Mouse (Mus musculus): ENCODE measurements around the gene Praf2.

The Praf2 gene

DNA sequence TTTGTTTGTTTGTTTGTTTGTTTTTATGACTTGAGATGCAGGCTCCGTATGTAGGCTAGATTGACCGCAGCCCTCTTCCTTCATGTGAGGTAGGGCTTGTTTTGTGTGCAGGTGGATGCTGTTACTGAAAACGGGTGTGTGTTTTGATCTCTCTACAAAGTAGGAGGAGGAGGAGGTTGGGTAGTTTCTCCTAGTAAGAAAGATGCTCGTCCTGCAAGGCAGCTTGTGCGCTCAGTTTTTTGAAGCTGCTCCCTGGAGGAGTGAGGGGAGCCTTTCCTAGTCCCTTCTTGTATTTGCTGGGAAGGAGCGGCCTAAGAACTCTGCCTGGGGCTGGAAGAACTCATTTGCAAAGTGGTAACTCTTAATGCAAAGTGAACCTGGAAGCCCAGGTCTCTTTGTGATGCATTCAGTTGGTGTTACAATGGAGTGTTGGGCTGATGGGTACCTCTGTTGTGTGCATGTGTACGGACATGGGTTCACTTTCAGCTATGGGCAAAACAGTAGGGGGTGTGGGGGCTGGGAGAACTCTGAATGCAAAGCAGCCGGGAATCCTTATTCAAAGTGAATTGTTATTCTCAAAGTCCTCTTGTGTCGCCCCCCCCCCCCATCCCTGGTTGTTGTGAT is 36.5 kb downstream of the Praf2 start:
- no peak for TF ChIP-seq GATA4 (IDR thresholded peaks at IDR 0.05; ENCODE audit: insufficient replicate concordance, low read length)

DNA sequence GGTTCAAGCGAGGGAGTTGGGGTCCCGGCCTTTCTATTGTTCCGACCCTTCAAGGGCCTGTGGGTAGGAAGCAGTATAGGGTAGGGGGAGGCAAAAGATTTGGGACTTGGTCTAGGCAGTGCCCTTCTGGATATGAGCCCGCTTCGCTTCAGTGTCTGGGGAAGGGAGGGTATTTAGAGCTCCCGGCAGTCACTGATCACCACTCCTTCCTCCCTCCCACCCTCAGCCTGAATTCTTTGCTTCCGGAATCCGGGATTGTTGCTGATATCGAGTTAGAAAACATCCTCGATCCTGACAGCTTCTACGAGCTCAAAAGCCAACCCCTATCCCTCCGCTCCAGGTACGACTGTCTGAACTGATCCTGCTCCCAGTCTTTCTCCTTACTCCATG is 37.0 kb downstream of the Praf2 start:
- TF ChIP-seq GATA4 (IDR thresholded peaks at IDR 0.05; ENCODE audit: insufficient replicate concordance, low read length) = no peak; the same call in 1 of the 2 replicates

DNA sequence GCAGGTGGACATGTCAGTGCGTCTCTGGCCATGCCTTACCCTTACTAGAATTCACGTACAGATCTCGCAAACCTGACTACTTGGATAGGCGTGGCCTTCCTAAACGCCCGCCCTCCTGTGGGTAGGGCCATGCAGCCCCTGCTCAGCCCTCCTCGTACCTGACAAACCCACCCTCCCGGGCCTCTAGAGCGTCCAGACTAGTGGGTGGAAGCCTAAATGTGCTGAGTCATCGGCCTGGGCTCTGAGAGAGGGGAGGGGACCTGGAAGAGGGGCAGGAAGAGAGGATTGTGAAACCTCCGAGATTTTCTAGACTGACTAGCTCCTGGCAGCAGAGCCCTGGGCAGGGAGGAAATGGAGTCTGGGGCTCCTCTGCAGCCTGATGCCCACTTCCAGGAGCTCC is 37.5 kb downstream of the Praf2 start:
- no peak for TF ChIP-seq GATA4 (IDR thresholded peaks at IDR 0.05; ENCODE audit: insufficient replicate concordance, low read length)

DNA sequence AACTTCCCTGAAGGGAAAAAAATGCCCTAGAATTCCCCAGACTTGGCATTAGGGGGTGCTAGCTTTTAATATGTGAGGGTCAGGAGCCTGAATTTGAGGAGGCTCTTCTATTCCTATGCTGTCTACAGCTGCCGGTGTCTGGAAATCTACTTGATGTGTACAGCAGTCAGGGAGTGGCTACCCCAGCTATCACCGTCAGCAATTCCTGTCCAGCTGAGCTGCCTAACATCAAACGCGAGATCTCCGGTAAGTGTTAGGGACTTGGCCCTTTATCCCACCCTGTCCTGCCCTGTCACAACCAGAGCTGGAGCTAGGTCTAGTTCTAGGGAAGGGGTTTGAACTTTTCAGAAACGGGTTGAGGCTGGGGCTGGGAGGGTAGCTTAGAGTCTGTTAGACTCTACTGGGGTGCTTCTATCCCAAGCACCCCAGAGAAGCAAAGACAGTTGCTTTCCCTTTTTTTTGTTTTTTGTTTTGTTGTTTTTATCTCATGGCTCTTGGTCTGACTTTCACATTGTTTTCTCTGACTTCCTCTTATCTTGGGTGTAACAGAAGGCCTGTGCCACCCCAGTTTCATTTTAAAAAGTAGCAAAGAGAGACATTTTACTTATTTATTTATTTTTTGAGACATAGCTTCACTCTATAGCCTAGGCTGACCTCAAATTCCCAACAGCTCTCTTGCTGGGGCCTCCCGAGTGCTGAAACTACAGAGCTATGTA is 41.2 kb downstream of the Praf2 start:
- TF ChIP-seq GATA4 (IDR thresholded peaks at IDR 0.05; ENCODE audit: insufficient replicate concordance, low read length) = no peak

DNA sequence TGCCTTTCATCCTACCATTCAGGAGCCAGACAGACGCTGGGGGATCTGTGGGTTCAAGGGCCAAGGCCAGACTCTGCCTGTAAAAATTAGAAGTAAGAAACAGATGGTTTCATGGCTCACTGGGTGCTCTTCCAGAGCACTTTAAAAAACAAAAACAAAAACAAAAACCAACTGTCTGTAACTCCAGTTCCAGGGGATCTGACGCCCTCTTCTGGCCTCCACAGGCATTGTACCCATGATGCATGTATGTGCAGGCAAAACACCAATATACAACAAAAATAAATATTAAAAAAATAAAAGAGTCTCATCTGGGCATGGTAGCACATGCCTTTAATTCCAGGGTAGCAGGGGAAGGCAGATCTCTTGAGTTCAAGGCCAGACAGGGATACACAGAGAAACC is 44.5 kb downstream of the Praf2 start:
- TF ChIP-seq GATA4 (IDR thresholded peaks at IDR 0.05; ENCODE audit: insufficient replicate concordance, low read length) = no peak

DNA sequence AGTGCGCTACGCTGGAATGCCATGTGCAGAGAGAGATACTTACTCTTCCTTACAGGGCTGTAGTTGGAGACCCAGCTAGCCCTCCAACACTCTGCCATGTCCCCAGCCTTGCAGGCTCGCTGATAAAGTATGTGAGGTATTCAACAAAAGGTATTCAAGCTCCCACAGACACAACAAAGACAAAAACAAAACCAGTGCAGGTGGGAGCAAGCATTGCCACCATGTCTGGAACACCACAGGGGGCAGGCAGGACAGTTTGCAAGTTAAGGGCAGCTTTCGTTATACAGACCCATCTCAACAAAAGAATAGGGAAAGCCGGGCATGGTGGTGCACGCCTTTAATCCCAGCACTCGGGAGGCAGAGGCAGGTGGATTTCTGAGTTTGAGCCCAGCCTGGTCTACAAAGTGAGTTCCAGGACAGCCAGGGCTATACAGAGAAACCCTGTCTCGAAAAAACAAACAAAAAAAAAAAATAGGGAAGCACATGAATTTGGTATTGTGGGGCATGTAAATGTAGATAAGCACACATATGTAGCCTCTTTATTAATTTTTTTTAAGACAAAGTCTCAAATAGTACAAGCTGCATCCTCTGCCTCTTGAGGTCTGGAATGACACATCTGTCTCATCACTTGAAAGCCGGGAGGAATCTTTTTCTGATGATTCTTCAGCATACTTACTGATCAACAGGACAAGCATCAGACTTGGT is 47.4 kb downstream of the Praf2 start:
- TF ChIP-seq GATA4 (IDR thresholded peaks at IDR 0.05; ENCODE audit: insufficient replicate concordance, low read length) = no peak

DNA sequence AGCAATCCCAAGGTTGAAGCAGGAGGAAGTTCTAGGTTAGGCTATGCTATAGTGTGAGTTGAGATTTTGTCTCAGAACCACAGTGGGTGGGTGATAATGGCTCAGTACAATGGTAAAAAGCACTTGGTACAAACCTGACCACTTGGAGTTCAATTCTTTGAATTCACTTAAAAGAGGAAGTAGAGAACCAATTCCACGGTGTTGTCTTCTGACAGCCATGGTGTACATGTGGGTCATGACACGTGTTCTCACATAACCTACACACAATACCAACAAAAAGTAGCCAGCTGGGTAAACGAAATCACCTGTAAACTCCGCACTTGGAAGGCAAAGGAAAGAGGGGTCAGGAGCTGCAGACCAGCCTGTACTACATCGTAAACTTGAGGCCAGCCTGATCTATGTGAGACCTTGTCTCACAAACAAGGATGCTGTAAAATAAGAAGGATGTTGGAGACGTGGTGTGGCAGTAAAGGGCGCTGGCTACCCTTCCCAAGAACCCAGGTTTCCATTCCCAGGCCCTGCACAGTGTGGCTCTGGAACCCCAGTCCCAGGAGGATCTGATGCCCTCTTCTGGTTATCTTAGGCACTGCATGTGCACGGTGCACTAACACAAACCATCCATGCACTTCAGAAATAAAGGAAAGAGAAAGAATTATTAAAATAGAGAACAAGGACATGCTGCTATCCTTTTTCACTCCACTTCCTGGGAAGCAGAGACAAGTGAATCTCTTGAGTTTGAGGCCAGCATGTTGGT is 48.3 kb downstream of the Praf2 start:
- no peak for TF ChIP-seq GATA4 (IDR thresholded peaks at IDR 0.05; ENCODE audit: insufficient replicate concordance, low read length)

DNA sequence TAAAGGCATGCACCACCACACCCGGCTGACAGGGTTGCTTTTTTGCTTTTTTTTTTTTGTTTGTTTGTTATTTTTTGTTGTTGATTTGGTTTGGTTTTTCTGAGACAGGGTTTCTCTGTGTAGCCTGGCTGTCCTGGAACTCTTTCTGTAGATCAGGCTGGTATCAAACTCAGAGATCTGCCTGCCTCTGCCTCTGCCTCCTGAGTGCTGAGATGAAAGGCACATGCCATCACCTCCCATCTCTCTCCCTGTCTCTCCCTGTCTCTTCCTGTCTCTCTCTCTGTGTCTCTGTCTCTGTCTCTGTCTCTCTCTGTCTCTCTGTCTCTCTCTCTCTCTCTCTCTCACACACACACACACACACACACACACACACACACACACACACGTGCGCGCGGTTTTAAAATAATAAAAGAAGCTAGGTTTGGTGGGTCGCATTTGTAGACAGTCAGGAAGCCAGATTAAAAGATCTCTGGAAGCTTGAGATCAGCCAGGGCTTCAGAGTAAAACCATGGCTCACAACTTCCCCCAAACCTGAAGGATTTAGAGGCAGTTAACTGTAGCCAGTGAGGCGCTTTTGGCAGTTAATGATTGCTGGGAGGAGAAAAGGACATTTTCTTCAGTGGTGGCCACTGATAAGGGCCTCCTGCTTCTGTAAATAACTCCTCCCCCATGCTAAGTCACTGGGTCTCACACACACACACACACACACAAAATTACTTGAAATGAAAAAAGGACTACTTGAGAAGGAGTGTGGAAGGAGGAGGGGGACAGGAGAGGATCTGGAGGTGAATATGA is 50.4 kb downstream of the Praf2 start:
- no peak for TF ChIP-seq GATA4 (IDR thresholded peaks at IDR 0.05; ENCODE audit: insufficient replicate concordance, low read length)

DNA sequence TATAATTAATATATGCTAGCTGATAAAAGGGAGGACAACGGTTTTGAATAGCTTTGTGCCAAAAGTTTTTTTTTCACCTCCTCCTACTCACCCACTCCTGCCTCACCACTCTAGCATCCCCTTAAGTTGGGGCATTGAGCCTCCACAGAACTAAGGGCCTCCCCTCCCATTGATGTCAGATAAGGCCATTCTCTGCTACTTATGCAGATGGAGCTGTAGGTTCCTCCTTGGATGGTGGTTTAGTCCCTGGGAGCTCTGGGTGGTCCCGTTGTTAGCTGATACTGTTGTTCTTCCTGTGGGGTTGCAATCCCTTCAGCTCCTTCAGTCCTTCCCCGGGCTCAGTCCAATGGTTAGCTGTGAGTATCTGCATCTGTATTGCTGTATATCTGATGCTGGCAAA is 51.1 kb downstream of the Praf2 start:
- no peak for TF ChIP-seq GATA4 (IDR thresholded peaks at IDR 0.05; ENCODE audit: insufficient replicate concordance, low read length)
